Mouse (Mus musculus) gastrocnemius, postnatal 4 days (tissue): Measurements from ENCODE around the gene Arf6. TPM values are rescaled to one million over a fixed set of nuclear protein-coding genes. Genes with fewer than 3 reads are reported as not detected.

ENCODE experiments used
- DNase-seq, 2 experiments: peaks; one replicate each; pipeline ENCODE4 v3.0.0; 2021 to 2022; ENCODE audit warnings: low spot score in 2 of 2, mixed read lengths in 2 of 2
- microRNA-seq: library from miRNA; unstranded; fragments of <30 nt; microRNA quantifications from one replicate; pipeline ENCODE4 v1.2.0, GENCODE M21; 2021
- total RNA-seq, 2 experiments: library from RNA; stranded (reverse); gene quantifications; 2 replicates each; pipeline ENCODE4 v1.2.3; 2021

Arf6 gene
- total RNA-seq, 2 experiments from 2014 or later: 72.6 to 77.6 TPM

- DNase-seq: no peak
Measured at GRCm38 (mm10) chr12:69410767-69411166, 38.8 kb downstream of the Arf6 start.

- no peak for DNase-seq
Measured at GRCm38 (mm10) chr12:69411936-69412335, 40.0 kb downstream of the Arf6 start.

GRCm38 (mm10) chr12:69413303-69413702, 41.4 kb downstream of the Arf6 start:
- no peak for DNase-seq

GRCm38 (mm10) chr12:69414826-69415572, 43.0 kb downstream of the Arf6 start:
- no peak for DNase-seq

GRCm38 (mm10) chr12:69416793-69417192, 44.8 kb downstream of the Arf6 start:
- no peak for DNase-seq

GRCm38 (mm10) chr12:69417701-69418291, 45.8 kb downstream of the Arf6 start:
- no peak for DNase-seq

- DNase-seq: no peak
Measured at GRCm38 (mm10) chr12:69418606-69419005, 46.7 kb downstream of the Arf6 start.

GRCm38 (mm10) chr12:69419017-69419605, 47.2 kb downstream of the Arf6 start:
- DNase-seq: no peak

GRCm38 (mm10) chr12:69419606-69420005, 47.7 kb downstream of the Arf6 start:
- DNase-seq: no peak

- no peak for DNase-seq
Measured at GRCm38 (mm10) chr12:69420716-69421115, 48.8 kb downstream of the Arf6 start.

GRCm38 (mm10) chr12:69422827-69423537, 51.0 kb downstream of the Arf6 start:
- DNase-seq: no peak

Small RNAs within 50 kb of the gene (microRNA-seq; reads per million reads assigned to microRNA genes)
- gene Gm47299: not detected
- not detected for gene Gm47305

Other genes with a start within 250 kb of the Arf6 start
- gene Rps29, start 213.0 kb upstream of the Arf6 start, total RNA-seq: 1,000 to 10,000 TPM; 1,550 to 1,635 TPM
- 1 to 10 TPM; 1.5 to 3.8 TPM for gene Lrr1, start 203.3 kb upstream of the Arf6 start, total RNA-seq
- gene Rpl36al, start 188.1 kb upstream of the Arf6 start, total RNA-seq: 100 to 1,000 TPM; 310 to 322 TPM
- 10 to 100 TPM; 34.3 to 35.4 TPM for gene Mgat2, start 188.0 kb upstream of the Arf6 start, total RNA-seq
- 1 to 10 TPM; 5.2 to 6.2 TPM for gene Gm49383, start 175.0 kb upstream of the Arf6 start, total RNA-seq
- 1 to 10 TPM; 1.4 to 1.7 TPM for gene Dnaaf2, start 173.7 kb upstream of the Arf6 start, total RNA-seq
- 1 to 10 TPM; 5.3 to 6.2 TPM for gene Gm49384, start 167.9 kb upstream of the Arf6 start, total RNA-seq
- 1 to 10 TPM; 6.1 to 6.9 TPM for gene Pole2, start 144.0 kb upstream of the Arf6 start, total RNA-seq
- gene Klhdc1, start 131.0 kb upstream of the Arf6 start, total RNA-seq: 1 to 10 TPM; 7.1 to 8.7 TPM
- 10 to 100 TPM; 72.3 to 74.8 TPM for gene Klhdc2, start 75.5 kb upstream of the Arf6 start, total RNA-seq
- gene Nemf, start 15.0 kb upstream of the Arf6 start, total RNA-seq: 10 to 100 TPM; 30.0 to 33.5 TPM
- under 1 TPM in 1 of 2 experiments, not detected in 1; 0.81 TPM for gene Gm9887, start 308 bp downstream of the Arf6 start, total RNA-seq
- gene Vcpkmt, start 210.9 kb downstream of the Arf6 start, total RNA-seq: 1 to 10 TPM; 4.9 to 7.2 TPM